Mouse (Mus musculus) ovary, postnatal 10 days (tissue): Measurements from ENCODE around the gene Flg2.

Experiments
- DNase-seq: peaks from one replicate; pipeline ENCODE4 v3.0.0; 2022; ENCODE audit warnings: low spot score

The Flg2 gene

GRCm38 (mm10) chr3:93196978-93197377 is at the start of gene Flg2:
Gene Flg2 (plus strand): TSS chr3:93197278.
- no peak for DNase-seq

GRCm38 (mm10) chr3:93162502-93162901 is 34.6 kb upstream of the Flg2 start:
- no peak for DNase-seq

- DNase-seq, result no peak
Measured at GRCm38 (mm10) chr3:93162996-93163592, 34.0 kb upstream of the Flg2 start.

DNA sequence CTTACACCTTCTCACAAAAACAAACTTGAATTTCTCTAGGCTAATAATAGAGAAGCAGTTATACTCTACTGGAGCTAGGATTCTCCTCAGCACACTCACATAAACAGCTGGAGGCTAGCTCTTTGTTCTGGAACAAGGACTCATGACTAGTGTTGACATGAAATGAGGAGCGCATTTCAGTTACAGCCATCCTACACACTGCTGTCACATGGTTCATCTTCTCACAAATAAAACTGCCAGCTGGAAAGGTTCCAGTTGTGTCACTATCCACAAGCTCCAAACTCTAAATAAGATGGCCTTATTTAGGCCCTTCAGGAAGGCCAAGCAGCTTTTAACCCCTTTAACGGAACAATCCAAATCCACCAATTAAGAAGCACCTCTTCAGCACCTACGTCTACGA is 16.2 kb upstream of the Flg2 start:
- DNase-seq, result no peak

- no peak for DNase-seq
Measured at GRCm38 (mm10) chr3:93201955-93202354, 4.9 kb downstream of the Flg2 start.

DNA sequence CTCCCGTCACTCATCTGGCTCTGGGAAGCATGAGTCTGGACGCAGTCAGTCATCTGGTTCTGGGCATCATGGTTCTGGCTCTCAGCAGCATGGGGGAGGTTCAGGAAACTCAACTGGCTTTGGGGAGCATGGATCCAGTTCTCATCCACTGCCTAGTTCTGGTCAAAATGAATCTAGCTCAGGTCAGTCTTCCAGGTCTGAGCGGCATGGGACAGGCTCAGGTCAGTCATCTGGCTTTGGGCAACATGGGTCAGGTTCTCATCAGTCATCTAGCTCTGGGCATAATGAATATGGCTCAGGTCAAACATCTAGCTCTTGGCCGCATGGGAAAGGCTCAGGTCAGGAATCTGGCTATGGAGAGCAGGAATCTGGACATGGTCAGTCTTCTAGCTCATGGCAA is 5.4 kb downstream of the Flg2 start:
- no peak for DNase-seq
